Mouse (Mus musculus): Measurements from ENCODE around the gene Rad9a. TPM values are rescaled to one million over a fixed set of nuclear protein-coding genes. Genes with fewer than 3 reads are reported as not detected.

Gene Rad9a
- polyA plus RNA-seq, 1 experiment from 2014 or later = 38.1 TPM

DNA sequence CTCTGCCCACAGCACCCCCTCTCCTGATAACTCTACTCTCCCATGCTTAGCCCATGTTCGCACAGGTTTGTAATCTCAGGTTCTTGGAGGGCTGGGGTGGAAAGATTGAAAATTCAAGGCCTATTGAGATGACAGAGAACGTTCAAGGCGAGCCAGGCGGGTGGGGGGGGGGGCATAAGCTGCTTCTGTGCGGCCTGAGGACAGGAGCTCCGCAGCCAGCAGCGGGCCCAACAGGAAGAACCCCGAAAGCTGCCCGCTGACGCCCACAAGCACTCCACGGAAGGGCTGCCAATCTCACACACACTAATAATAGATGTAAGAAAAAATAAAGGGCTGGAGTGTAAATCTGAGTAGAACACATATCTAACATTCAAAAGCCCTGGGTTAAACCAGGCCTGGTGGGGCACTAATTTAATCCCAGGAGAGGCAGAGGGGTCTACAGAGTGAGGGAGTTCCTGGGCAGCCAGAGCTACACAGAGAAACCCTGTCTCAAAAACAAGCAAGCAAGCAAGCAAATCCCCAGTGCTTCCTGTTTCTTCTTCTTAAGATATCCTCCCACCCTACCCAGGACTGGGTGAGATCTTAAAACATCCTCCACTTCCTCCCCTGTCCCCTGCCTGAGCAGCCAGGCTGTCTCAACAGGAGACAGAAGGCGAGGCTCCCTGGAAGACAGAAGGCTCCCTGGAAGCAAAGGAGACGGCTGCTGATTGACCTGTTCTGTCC, 2.3 kb upstream of the Rad9a start:
- no peaks in the 10 kb centered on the region for H3K9me3 ChIP-seq
- H3K4me2 ChIP-seq (replicated peaks) = no peak overlapping the region
- peaks cover 14% of the 10 kb centered on the region for H3K36me3 ChIP-seq
- peaks cover 25% of the 10 kb centered on the region for H3K4me1 ChIP-seq
- H3K27me3 ChIP-seq = 0 out of 2 replicates have a peak, but pooled peaks cover 3% of the 10 kb centered on the region
- no peak overlapping the region for H3K9ac ChIP-seq
- no peak overlapping the region for H3K4me3 ChIP-seq
- H3K27ac ChIP-seq = no peak overlapping the region
- ATAC-seq (ENCODE audit: low FRiP score, low read depth) = no peak
- WGBS = 63% methylated on average over 13 of the region's 13 CpGs

DNA sequence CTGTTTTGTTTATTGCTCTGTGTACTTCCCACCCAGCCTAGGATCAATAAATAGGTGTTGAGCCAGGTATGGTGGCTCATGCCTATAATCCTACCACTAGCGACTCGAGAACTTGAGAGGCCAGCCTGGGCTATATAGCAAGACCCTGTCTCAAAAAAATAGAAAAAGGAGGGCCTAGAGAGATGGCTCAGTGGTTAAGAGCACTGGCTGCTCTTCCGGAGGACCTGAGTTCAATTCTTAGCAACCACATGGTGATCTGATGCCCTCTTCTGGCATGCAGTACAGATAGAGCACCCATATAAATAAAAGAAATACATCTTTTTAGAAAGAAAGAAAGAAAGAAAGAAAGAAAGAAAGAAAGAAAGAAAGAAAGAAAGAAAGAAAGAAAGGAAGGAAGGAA, 1.7 kb upstream of the Rad9a start:
- Histone ChIP-seq H3K36me3 (peaks cover 20% of the 10 kb centered on the region), H3K27ac (no peak overlapping the region), H3K9me3 (no peaks in the 10 kb centered on the region), H3K4me2 (replicated peaks) (no peak overlapping the region), H3K27me3 (0 out of 2 replicates have a peak, but pooled peaks cover 3% of the 10 kb centered on the region), H3K4me3 (no peak overlapping the region), H3K4me1 (peaks cover 25% of the 10 kb centered on the region), H3K9ac (no peak overlapping the region)
- 59% methylated on average over 3 of the region's 3 CpGs for WGBS
- ATAC-seq (ENCODE audit: low FRiP score, low read depth) = no peak

DNA sequence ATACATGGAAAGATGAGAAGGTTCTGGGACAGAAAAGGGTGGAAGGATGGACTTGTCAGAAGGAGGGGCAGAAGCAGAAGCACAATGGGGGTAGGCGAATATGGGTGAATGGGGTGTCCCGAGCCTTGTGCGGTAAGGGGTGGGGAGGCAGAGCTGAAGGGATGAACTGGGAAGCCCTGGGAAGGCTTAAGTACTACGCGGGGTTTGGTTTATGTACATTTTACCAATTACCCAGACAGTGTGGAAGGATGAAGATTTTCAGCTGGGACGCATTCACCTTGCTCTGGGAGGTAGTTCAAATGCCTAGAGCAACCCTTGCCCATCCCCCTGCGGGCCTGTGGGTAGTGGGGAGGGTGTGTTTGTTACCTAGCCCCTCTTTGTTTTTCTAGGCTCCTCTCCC, 687 bp upstream of the Rad9a start:
- H3K9ac ChIP-seq = peak overlapping the region; percentile 76
- no peak for ATAC-seq (ENCODE audit: low FRiP score, low read depth)
- no peak overlapping the region for H3K27ac ChIP-seq
- no peaks in the 10 kb centered on the region for H3K9me3 ChIP-seq
- 31% methylated on average over 7 of the region's 7 CpGs for WGBS
- H3K4me2 ChIP-seq (replicated peaks) = peak overlapping the region; percentile 94
- H3K27me3 ChIP-seq = 0 out of 2 replicates have a peak, but pooled peaks cover 3% of the 10 kb centered on the region
- H3K4me3 ChIP-seq = peak overlapping the region; percentile 57
- H3K36me3 ChIP-seq = peaks cover 29% of the 10 kb centered on the region
- H3K4me1 ChIP-seq = peaks cover 28% of the 10 kb centered on the region

- Histone ChIP-seq H3K27me3 (no peaks in the 10 kb centered on the region), H3K4me2 (replicated peaks) (no peak overlapping the region), H3K4me3 (no peak overlapping the region), H3K36me3 (peaks cover 70% of the 10 kb centered on the region), H3K4me1 (peaks cover 50% of the 10 kb centered on the region), H3K9ac (no peak overlapping the region), H3K27ac (peak overlapping the region; percentile 34; the same call in 1 of the 2 replicates), H3K9me3 (no peaks in the 10 kb centered on the region)
- ATAC-seq (ENCODE audit: low FRiP score, low read depth) = no peak
- WGBS = 69% methylated on average over 3 of the region's 3 CpGs
Measured at GRCm38 (mm10) chr19:4197180-4197579, 4.3 kb downstream of the Rad9a start.

DNA sequence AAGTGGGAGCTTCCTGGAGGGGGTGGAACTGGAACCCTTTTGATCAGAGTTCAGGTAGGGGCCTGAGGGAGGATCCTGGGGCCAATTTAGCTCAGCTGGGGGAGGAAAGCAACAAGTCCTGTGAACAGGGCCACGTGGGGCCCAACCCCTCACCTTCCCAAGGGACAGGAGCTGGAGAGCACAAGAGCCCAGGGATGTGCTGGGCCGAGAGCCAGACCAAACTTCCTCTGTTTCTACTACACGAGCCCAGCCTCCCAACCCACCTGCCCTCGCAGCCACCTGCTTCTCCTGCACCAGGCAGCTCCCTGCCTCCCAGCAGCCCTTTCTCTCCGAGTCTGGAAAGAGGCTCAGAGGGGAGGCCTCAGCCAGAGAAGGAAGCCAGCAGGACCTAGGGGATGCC, 4.9 kb downstream of the Rad9a start:
- Histone ChIP-seq H3K4me2 (replicated peaks) (no peak overlapping the region), H3K4me3 (no peak overlapping the region), H3K27me3 (no peaks in the 10 kb centered on the region), H3K9me3 (no peaks in the 10 kb centered on the region), H3K27ac (peak overlapping the region; percentile 34; the same call in 1 of the 2 replicates), H3K36me3 (peaks cover 70% of the 10 kb centered on the region), H3K9ac (peak overlapping the region; percentile 25), H3K4me1 (peaks cover 45% of the 10 kb centered on the region)
- ATAC-seq (ENCODE audit: low FRiP score, low read depth) = no peak
- 11% methylated on average over 5 of the region's 5 CpGs for WGBS

GRCm38 (mm10) chr19:4196048-4196447, 5.4 kb downstream of the Rad9a start:
- Histone ChIP-seq H3K9me3 (no peaks in the 10 kb centered on the region), H3K36me3 (peaks cover 70% of the 10 kb centered on the region), H3K4me2 (replicated peaks) (no peak overlapping the region), H3K4me1 (peaks cover 50% of the 10 kb centered on the region), H3K27ac (no peak overlapping the region; the same call in 1 of the 2 replicates), H3K4me3 (no peak overlapping the region), H3K9ac (no peak overlapping the region), H3K27me3 (no peaks in the 10 kb centered on the region)
- ATAC-seq (ENCODE audit: low FRiP score, low read depth) = no peak
- 42% methylated on average over 2 of the region's 2 CpGs for WGBS

DNA sequence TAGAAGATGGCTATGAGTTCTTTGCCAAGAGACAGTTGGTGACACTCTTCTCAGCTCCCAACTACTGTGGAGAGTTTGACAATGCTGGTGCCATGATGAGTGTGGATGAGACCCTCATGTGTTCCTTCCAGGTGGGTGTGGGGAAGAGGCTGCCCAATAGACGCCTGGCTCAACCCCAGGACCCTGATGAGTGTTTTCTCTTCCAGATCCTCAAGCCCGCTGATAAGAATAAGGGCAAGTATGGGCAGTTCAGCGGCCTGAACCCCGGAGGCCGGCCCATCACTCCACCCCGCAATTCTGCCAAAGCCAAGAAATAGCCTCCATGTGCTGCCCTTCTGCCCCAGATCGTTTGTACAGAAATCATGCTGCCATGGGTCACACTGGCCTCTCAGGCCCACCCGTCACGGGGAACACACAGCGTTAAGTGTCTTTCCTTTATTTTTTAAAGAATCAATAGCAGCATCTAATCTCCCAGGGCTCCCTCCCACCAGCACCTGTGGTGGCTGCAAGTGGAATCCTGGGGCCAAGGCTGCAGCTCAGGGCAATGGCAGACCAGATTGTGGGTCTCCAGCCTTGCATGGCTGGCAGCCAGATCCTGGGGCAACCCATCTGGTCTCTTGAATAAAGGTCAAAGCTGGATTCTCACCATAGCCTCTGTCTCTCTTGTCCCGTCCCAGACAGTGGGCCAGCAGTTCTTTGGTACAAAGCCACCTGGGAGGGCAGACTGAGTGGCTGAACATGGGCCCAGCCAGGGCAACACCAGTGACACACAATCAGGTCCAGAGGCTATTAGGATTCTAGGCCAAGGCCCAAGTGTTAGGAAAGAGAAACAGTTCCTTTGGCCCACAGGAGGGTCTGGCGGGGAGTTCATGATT, 6.4 kb downstream of the Rad9a start:
- no peak overlapping the region for H3K4me2 ChIP-seq (replicated peaks)
- ATAC-seq (ENCODE audit: low FRiP score, low read depth) = no peak
- no peaks in the 10 kb centered on the region for H3K27me3 ChIP-seq
- WGBS = 79% methylated on average over 12 of the region's 12 CpGs
- peaks cover 46% of the 10 kb centered on the region for H3K4me1 ChIP-seq
- peaks cover 66% of the 10 kb centered on the region for H3K36me3 ChIP-seq
- H3K4me3 ChIP-seq = no peak overlapping the region
- no peak overlapping the region for H3K27ac ChIP-seq
- H3K9ac ChIP-seq = 0 out of 2 replicates have a peak overlapping the region, but pooled peaks have one; percentile 1
- H3K9me3 ChIP-seq = no peaks in the 10 kb centered on the region

- H3K9ac ChIP-seq = no peak overlapping the region; the same call in 1 of the 2 replicates
Measured at GRCm38 (mm10) chr19:4194021-4194724, 7.3 kb downstream of the Rad9a start.

GRCm38 (mm10) chr19:4193129-4193528, 8.3 kb downstream of the Rad9a start:
- Histone ChIP-seq H3K4me1 (peaks cover 43% of the 10 kb centered on the region), H3K36me3 (peaks cover 50% of the 10 kb centered on the region), H3K9ac (peak overlapping the region; percentile 98), H3K27ac (0 out of 2 replicates have a peak overlapping the region, but pooled peaks have one; percentile 96), H3K9me3 (no peaks in the 10 kb centered on the region), H3K27me3 (no peaks in the 10 kb centered on the region), H3K4me3 (peak overlapping the region; percentile 92), H3K4me2 (replicated peaks) (peak overlapping the region; percentile 98)
- ATAC-seq (ENCODE audit: low FRiP score, low read depth) = no peak
- 58% methylated on average over 6 of the region's 6 CpGs for WGBS

More at GRCm38 (mm10) chr19:4194021-4194724, 7.3 kb downstream of the Rad9a start:
- WGBS = 85% methylated on average over 8 of the region's 8 CpGs
- Histone ChIP-seq H3K9me3 (no peaks in the 10 kb centered on the region), H3K36me3 (peaks cover 60% of the 10 kb centered on the region), H3K27me3 (no peaks in the 10 kb centered on the region), H3K4me1 (peaks cover 43% of the 10 kb centered on the region), H3K27ac (no peak overlapping the region), H3K4me2 (replicated peaks) (peak overlapping the region; percentile 98; the same call in 1 of the 2 replicates), H3K4me3 (no peak overlapping the region; the same call in 1 of the 2 replicates)
- ATAC-seq (ENCODE audit: low FRiP score, low read depth) = no peak

GRCm38 (mm10) chr19:4192251-4192985, 9.0 kb downstream of the Rad9a start:
- Histone ChIP-seq H3K9me3 (no peaks in the 10 kb centered on the region), H3K27ac (peak overlapping the region; percentile 96), H3K4me2 (replicated peaks) (peak overlapping the region; percentile 98), H3K36me3 (peaks cover 44% of the 10 kb centered on the region), H3K4me3 (peak overlapping the region; percentile 92), H3K27me3 (no peaks in the 10 kb centered on the region), H3K9ac (peak overlapping the region; percentile 98), H3K4me1 (peaks cover 42% of the 10 kb centered on the region)
- WGBS = under 1% methylated on average over 47 of the region's 52 CpGs
- ATAC-seq (ENCODE audit: low FRiP score, low read depth) = no peak; the same call in 1 of the 2 replicates

Data from limb, embryonic 13.5 days (tissue).